Mouse (Mus musculus) gonadal fat pad, adult 2 months (tissue): ENCODE data around the gene Fxyd2. TPM values are rescaled to one million over a fixed set of nuclear protein-coding genes. Genes with fewer than 3 reads are reported as not detected.

ENCODE experiments used
- DNase-seq: peaks from one replicate; pipeline ENCODE4 v3.0.0-alpha.2; 2012; ENCODE audit warnings: low read depth
- polyA plus RNA-seq: library from polyadenylated mRNA; depleted of rRNA; stranded (reverse); fragments of >200 nt; gene quantifications from 2 replicates; pipeline ENCODE4 v1.2.3, GENCODE M21; 2012; rRNA removed

Fxyd2 gene
- polyA plus RNA-seq, result 17.6 and 22.3 TPM in 2 replicates

DNA sequence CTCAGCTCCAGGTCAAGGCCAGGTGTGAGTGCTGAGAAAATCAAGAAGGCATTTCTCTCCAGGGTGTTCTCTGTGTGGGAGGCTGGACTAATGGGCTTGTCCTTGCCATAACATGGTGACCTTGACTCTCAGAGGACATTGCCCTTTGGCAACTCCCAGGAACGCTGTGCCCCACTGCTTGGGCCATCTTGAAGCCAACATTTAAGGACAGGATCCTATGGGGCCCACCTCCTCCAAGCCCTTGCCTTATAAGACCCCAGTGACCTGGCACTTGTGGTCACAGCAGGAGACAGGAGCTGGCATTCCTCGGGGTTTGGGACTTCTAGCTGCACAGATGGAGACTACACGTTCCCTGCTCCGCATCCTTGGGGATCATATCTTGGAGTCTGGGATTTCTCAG, at the start of gene Fxyd2:
Gene Fxyd2, plus strand, starts transcription at position 236 of the 400 bp plus-strand sequence.
- DNase-seq, result no peak

DNA sequence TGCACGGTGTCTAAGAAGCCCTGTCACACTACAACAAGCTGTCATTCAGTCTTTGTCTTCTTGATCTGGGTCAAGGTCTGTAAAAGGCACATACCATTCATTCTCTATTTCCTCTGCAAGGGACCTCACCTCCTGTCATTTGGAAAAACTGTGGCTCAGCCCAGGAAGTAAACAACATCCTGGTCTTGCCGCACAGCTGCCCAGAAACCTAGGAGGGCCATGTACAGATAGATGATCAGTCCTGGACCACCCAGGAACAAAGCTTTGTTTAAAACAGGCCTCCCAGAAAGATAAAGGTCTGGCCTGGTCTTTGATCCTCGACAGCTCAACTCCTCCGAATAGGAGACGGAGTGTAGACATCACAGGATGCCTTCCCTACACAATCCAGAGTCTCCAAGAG, 49.6 kb upstream of the Fxyd2 start:
- DNase-seq, result no peak

DNA sequence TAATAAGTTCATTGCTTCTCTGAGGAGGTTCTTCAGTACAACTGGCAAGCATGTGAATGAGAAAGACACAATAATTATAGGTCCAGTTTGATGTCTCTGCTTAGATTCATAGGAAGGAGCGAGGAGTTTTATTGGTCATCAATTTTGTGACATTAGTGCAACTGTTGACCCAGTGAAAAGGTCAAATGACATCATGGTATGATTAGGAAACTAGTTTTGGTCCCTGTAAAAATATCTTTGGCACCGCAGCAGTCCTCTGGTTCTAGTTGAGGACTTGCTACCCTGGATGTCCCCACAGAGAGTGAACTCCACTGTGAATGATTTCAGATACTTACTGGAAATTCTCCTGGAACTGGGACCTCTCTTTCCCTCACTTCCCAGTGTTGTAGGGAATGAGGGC, 44.3 kb upstream of the Fxyd2 start:
- no peak for DNase-seq

DNA sequence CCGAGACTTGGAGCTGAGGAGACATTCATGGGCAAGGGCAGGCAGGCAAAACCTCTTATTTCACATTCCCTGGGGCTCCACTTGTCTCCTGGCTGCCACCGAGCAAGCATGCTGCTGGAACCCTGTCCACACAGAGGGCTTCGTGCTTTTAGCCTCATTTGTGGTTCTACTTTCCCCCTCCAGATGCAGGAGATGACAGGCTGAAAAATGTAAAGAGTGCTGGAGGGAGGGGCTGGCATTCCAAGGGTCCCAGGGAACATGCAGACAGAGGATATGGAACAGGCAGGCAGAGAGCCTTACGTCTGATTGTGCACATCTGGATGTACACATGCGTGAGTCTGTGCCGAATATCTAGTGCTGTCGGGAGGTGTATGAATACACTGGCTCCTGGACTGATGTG, 41.1 kb upstream of the Fxyd2 start:
- no peak for DNase-seq

DNA sequence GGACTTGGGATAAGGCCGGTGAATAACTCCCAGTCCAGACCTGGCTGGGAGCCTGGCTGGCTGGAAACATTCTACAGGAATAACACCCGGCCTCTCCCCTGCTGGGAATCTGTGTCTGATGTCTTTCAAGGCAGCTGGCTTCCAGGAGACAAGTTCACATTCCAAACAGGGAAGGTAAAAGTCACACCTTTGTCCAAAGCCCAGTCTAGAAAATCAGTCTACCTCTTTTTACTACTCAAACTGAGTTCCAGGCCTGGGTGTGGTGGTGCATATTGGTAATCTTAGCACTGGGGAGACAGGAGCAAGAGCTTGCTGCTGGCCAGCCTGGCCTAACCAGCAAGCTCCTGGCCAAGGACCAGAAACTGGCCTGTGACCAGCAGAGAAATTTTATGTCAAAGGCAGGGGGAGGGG, 37.4 kb upstream of the Fxyd2 start:
- DNase-seq, result no peak

DNA sequence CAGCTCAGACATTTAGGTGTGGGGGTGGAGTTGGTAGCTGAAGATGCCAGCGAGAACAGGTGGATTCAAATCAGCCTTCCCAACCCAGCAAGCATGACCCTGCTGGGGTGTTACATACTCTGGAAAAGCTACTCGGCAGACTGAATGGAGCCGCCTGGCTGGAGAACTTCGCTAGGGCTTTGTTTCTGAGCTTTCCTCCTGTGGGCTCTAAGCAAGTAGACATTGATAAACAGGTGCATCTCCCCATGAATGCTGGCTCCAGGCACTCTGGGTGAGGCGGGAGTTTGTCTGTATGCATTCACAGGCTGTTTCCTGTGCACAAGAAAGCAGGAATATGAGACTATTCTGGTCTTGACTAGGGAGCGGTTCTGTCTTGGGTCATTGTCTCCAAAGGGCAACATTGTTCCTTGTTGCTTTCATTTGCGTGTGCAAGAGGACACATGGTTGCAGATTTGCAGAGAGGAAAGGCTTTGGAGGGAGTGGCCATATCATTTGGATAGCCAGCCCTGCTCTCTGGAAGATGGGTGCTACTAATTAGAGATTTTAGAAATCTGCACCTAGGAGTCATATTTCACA, 35.7 kb upstream of the Fxyd2 start:
- DNase-seq, result no peak

DNA sequence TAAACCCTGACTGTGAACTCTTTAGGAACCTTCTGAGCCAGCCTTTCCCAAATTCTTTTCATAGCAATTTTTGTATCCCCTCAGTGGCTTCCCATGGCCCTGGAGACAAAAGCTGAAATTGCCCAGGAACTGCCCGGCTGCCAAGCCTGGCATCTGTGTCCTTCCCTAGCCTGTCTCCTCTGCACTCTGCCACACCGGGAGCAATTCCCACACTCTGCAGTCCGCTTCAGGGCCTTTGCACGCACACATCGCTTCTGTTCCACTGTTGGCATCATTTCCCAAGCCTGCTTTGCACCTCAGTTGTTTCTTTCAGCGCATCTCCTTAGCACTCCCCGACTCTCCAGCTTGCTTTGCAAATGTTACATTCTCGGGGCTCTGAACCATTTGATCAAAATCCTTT, 31.8 kb upstream of the Fxyd2 start:
- DNase-seq, result no peak

DNA sequence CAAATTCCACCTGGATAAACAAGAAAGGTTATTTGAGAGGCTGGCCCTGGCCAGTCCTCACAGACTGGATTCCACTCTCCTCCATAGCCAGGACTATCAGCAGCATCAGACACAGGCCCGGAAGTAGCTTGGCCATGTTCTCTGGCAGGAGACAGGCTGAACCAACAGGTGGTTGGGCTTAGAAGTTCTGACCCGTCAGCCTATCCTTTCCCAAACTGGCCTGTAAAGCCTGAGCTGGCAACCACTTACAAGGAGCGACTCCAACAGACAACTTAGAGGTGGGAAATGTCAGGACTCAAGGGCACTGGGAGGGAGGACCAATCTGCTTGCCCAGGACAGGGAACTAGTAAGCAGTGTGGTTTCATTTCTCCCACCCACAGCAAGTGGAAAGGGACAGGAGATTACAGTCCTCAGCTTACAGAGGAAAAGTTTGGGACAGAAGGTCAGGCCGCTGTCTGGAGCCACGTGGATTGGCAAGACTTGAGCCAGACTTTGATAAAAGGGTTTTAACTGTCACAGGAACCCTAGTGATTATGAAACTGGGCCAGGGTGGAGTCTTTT, 31.0 kb upstream of the Fxyd2 start:
- DNase-seq, result no peak

DNA sequence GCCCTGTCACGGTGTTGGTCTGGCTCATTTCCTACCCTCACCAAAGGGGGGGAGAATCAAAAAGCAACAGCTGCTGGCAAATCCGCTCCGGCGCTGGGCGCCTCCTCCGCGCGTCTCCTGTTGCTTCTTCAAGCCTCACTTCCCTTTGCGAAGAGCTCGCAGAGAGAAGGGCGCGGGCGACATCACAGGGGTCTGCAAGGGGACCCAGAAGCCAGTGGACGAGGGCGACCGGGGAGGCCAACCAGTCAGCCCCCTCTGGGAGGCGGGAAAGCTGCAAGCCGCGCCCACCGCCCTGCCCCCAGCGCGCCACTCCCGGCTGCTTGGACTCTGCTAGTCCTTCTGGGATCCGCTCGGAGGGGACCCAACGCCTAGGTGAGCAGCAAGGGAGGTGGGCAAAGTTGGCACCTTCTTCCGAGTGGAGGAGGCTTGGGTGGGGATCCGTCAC, 29.3 kb upstream of the Fxyd2 start, which contains the start of gene Fxyd6:
Gene Fxyd6, plus strand, starts transcription at position 69 of the 445 bp plus-strand sequence.
- no peak for DNase-seq

DNA sequence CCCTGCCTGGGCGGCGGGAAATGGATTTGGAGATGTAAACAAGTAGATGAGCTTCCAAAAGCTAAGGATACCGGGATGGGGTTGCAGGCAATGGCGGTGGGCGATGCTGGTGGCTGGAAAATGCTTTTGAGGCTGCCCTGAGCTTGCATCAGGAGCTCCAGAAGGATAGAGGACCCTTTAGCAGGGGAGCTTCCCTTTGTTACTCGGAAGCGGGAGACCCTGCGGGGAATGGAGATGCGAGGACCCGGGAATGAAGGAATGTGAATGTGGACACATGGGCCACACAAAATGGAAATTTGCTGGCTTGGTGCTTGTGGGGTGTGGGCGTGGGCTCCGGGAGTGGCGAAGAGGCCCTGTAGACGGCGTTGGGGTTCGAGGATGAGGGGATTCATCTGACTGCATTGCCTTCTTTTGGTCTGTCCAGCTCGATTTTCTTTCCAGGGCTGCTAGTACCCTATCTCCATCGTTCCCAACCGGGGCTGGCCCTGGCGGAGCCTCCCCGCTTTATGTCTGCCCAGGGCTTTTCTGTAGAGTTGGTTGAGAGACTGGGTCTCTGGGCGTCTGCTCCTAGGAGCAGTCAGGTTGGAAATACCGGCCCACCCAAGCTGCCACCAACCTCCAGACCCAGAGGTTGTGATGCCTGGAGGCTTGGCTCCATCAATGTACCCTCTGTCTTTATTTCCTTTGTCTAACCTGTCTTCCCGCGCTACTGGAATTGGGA, 28.7 kb upstream of the Fxyd2 start:
- no peak for DNase-seq

DNA sequence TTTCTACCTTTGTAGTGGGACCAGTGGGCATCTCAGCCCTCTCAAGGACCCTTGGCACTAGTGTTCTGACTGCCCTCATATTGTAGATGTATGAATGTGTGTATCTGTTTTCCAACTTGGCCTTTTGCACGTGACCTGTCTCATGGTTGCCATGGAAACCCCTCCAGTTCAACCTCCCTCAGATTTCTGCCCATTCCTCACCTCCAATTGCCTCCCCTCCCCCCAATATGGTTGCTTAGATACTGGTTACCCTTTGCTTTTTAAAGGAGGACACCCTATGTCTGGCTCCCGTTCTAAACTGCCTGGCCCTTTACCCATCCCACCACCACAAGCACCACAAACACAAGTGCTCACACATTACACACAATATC, 28.1 kb upstream of the Fxyd2 start:
- no peak for DNase-seq

DNA sequence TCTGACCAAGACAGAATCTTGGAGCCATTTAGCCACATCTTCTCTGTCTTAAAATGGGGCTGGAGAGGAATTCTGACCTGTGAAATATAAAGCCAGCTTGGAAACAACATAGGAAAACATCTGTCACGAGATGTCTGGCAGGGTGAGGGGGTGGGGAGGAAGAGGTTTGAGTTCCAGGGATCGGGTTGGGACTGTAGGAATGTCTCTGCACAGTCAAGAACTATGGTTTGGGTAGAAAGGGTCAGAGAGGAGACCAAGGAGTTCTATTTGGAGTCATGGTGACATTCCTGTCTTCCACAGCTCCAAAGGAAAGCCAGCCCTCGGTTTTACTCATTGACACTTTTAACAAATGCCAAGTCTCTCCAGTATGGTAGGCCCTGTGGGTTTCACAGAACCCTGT, 25.6 kb upstream of the Fxyd2 start:
- no peak for DNase-seq

DNA sequence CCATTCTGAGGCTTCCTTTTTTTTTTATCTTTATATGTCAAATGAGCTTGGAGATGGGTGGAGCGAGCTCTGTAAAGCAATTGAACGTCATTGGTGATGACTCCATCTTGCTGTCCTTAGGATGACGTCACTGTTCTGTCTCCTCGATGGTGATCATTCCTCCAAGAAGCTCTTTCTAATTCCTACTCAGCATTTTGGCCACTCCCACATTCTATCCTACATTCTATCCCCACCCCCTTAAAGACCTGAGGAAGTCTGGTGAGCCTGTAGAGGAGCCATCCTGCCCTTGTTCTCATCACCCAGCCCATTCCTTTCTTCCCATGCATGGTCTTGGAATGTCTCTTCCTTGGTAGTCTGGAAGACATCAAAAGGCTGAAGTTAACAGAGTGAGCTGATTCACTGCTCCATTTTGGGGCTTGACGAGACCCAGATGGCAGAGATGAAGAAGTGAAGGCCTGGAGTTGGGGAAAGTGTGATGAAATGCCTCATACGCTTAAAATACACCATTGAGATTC, 24.4 kb upstream of the Fxyd2 start:
- DNase-seq, result no peak

DNA sequence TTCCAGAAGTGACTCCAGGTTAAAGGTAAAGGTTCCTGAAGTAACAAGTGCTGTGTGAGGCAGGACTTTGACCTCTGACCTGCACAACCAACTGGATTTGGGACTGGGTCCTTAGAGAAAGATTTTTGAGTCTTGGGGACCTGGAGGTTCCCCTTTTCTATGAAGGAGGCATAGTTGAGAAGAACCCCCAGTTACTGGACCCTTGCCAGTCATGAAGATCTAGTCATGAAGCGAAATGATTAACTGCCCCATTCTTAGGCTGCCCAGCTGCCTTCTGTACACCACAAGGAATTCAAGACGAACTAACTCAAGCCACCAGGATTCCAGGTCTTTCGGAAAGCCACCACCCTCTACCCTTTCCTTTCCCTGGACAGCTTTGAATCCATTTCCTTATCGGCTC, 23.0 kb upstream of the Fxyd2 start:
- DNase-seq, result no peak

DNA sequence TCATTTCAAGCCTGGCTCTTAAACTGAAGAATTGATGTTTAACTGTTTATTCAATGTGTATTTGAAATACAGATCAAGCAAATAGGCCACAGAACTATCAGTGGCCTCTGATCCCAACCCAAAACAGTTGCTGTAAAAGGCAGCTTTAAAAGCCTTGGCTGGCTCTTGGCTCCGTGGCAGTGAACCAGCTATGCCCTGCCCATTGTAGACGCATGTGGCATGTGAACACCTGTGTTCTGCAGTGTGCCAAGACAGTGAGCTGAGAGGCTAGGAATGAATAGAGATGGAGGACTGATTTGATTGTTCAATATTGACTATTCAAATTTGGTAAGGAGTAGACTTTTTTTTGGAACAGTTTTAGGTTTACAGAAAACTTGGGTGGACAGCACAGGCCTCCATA, 22.6 kb upstream of the Fxyd2 start:
- DNase-seq, result no peak

DNA sequence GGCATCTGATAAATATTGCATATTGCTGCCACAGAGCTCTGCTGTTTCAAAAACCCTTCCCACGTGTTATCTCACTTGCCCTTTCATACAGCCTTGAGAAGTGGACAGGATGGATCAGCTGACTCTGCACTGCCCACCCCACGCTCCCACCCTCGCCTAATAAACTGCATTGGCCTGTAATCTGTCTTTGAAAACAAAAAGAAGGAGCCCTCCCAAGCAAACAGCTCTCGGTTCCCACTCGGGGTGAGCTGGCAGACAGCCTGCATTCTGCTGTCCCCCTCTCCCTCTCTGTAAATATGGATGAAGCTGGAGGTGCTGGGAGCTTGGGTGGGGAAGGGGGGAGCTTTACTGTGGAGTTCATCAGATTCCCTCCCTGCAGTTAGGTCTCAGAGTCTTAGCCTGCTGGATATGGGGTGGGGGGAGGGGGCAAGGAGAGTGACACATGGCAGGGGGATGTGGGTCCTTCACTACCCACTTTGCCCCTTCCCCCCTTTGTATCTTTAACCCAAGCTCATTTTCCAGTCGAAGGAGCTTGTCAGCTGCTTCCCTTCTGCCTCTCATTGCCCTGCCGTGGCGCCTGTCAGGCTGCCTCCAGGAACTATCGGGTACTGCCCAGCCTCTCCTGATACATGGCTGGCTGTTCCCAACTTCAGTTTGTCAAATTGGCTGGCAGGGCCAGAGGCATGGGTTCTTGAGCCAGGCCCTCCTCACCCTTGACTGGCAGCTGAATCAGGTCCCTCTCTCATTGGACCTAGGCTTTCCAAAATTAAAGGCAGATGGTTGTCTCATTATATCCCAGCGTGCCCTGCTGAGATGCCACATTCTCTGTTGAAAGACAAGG, 18.8 kb upstream of the Fxyd2 start:
- DNase-seq, result no peak

DNA sequence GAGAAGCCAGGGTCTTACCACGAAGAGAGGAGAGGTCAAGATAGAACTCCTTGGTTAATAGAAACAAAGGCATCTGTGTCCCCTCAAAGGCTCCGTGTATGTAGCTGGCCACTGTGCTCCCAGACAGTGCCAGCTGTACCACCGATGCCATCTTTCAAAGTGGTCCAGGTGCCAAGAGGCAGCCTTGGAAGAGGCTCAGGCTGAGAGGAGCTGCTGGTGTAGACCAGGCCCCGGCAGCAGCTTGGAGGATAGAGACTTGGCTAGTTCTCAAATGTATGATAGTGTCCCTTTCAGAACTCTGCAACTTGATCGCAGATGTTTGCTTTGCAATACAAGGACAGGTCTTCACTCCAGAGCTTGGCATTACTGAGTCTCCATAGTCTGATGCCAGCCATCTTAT, 17.1 kb upstream of the Fxyd2 start:
- DNase-seq, result no peak

DNA sequence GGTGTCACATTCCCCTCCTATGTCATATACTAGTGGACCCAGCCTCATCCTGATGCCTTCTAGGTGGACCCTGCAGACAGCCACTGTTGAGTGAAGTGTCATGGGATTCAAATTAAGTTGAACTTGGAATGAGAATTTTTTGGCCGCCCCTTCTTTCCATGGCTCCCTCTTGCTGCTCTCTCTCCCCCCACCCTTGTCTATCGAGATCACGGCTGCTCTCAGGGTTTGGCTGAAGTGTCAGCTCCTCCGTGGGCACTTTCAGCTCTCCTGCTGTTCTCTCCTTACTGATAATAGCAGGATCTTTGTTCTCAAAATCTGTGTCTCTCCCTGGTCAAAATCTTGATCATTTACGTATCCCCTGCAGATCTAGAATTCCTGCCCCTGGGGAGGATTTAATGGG, 16.6 kb upstream of the Fxyd2 start:
- no peak for DNase-seq

DNA sequence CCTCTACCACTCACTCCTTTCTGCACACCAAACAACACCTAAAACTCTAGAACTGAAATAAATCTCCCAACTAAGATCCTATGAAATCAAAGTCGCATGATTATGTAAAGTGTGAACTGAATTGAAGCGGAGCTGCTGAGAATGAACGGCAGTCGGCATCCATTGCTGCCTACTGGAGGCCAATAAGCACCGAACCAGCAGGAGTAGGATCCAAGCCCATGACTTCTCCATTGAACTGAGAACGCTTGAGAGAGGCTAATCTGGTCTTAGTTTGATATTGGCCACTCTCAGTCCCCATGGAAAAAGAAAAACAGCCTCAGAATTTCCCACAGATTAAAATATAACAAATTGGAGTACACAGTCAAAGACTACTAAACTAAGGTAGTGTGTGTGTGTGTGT, 15.6 kb upstream of the Fxyd2 start:
- no peak for DNase-seq

DNA sequence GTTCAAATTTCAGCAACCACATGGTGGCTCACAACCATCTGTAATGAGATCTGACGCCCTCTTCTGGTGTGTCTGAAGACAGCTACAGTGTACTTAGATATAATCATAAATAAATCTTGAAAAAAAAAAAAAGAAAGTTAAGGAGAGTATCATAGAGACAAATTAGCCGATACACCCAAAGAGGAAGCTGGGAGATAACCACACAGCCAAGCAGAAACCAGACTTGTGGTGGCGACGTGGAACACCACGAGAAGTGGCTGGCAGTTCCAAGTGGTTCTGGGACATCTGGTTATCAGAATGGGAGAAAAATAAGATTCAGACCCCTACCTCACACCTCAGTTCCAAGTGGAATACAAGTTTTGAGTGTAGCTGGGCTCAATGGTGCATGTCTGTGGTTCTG, 12.8 kb upstream of the Fxyd2 start:
- no peak for DNase-seq

DNA sequence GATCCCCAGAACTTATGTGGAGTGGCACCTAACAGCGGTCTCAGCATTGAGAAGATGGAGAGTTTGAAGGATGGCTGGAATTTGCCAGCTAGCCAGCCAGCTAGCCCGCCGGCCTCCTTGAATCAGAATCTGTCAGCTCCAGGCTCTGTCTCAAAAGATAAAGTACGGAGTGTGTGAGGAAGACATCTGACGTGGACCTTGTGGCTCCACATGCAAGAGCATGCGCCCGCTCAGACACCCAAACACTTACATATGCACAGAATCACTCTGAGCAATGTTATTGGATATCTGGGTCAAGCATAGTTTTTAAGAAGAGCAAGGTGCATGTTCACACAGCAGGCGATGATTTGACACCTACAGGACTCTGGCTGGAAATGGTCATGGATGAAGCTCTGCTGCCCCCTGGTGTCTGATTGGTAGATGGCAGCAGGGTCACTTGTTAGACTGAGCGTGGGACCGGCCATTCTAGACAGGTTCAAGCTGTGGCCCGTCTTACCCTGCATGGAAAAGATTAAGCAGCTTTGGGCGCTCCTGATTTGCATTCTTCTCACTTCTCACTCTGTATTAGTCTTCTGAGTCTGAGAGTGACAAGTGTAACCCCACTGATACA, 11.0 kb upstream of the Fxyd2 start:
- DNase-seq, result no peak

DNA sequence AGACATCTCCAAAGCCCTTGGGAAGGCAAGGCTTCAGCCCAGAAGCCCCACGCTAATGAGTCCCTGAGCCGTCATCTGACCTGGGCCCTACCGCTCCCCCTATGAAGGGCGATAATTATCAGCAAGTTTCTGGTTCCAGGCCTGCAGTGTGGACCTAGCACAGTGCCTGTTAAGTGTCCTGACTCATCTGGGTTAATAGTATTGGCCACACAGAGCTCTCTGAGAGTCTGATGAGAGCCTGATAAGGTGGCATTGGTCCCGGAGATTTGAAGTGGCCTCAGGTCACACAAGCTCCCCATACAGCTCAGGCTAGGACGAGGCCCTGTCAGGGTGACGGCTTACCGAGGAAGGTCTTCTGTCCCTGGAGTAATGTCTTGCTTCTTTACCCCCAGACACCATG, 9.9 kb upstream of the Fxyd2 start:
- DNase-seq, result no peak
